Comparison of ENCODE assay signal across 8 mouse cellular contexts in genomic region chr7:44670803-44671202, GRCm38 (mm10). TPM values are rescaled to one million over a fixed set of nuclear protein-coding genes. Genes with fewer than 3 reads are reported as not detected.
DNase-seq lines count a peak whose midpoint lies in the region; ATAC-seq lines count a peak whose summit lies in the region.

Gene Myh14 (minus strand): TSS chr7:44670843.

- H3K9me3 ChIP-seq in liver, embryonic 15.5 days (replicated peaks), result 0 out of 2 replicates have a peak, but pooled peaks cover 3% of the 10 kb centered on the region
- H3K9me3 ChIP-seq in neural tube, embryonic 13.5 days, result 0 out of 2 replicates have a peak, but pooled peaks cover 7% of the 10 kb centered on the region

- H3K4me1 ChIP-seq in liver, embryonic 15.5 days (replicated peaks), result 0 out of 2 replicates have a peak, but pooled peaks cover 11% of the 10 kb centered on the region
- peaks cover 14% of the 10 kb centered on the region for H3K4me1 ChIP-seq in neural tube, embryonic 13.5 days (replicated peaks)

- no peak within 1 kb of the TSS for H3K9ac ChIP-seq in liver, embryonic 15.5 days
- H3K9ac ChIP-seq in neural tube, embryonic 13.5 days, result peak within 1 kb of the TSS; percentile 41; the same call in 1 of the 2 replicates

- H3K36me3 ChIP-seq in liver, embryonic 15.5 days (replicated peaks), result no peaks in the 10 kb centered on the region
- H3K36me3 ChIP-seq in neural tube, embryonic 13.5 days, result no peaks in the 10 kb centered on the region

- intact Hi-C loops in heart, postnatal 36 days (cut with DNase I), result no loop called here

- ATAC-seq in liver, embryonic 15.5 days (ENCODE audit: insufficient read depth), result peak; percentile 83
- ATAC-seq in neural tube, embryonic 13.5 days (ENCODE audit: low read depth), result peak; percentile 96

- whole genome bisulfite sequencing in liver, embryonic 15.5 days (ENCODE audit: insufficient replicate concordance), result 3% methylated on average over 23 of the region's 23 CpGs
- WGBS in neural tube, embryonic 13.5 days, result under 1% methylated on average over 23 of the region's 23 CpGs

- peaks cover 37% of the 10 kb centered on the region for H3K27me3 ChIP-seq in liver, embryonic 15.5 days
- peaks cover 46% of the 10 kb centered on the region for H3K27me3 ChIP-seq in neural tube, embryonic 13.5 days

- H3K4me3 ChIP-seq in liver, embryonic 15.5 days (replicated peaks), result no peak within 1 kb of the TSS
- peak within 1 kb of the TSS; percentile 32 for H3K4me3 ChIP-seq in neural tube, embryonic 13.5 days

- peak; percentile 73 for DNase-seq in MN1 (ENCODE audit: low spot score)
- peak; percentile 99 for DNase-seq in cerebellum, adult 9-10 months
- peak; percentile 84 for DNase-seq in forelimb bud, embryonic 11.5 days (ENCODE audit: low read depth, low spot score)
- DNase-seq in heart, postnatal 36 days, result peak; percentile 77
- DNase-seq in layer of hippocampus, adult 11-12 months (ENCODE audit: low spot score), result peak; percentile 96
- peak; percentile 18 for DNase-seq in thymus, postnatal 14 days

- peak within 1 kb of the TSS; percentile 54 for H3K4me2 ChIP-seq in liver, embryonic 15.5 days
- peak within 1 kb of the TSS; percentile 62 for H3K4me2 ChIP-seq in neural tube, embryonic 13.5 days

- no peak within 1 kb of the TSS for H3K27ac ChIP-seq in liver, embryonic 15.5 days (replicated peaks)
- H3K27ac ChIP-seq in neural tube, embryonic 13.5 days (replicated peaks), result 0 out of 2 replicates have a peak within 1 kb of the TSS, but pooled peaks have one; percentile 23

RNA-seq across cellular contexts. Expression of gene Myh14, which starts in this region (rescaled TPM):
- total RNA-seq in heart, postnatal 36 days (2021), result 100 to 1,000 TPM in 1 of 2 experiments, 10 to 100 TPM in 1; 81.8 to 110 TPM
- polyA plus RNA-seq in liver, embryonic 15.5 days (2015; fragmentation: Nextera tagmentation; extraction: Ambion mirVana), result 0.18 and 0.41 TPM in 2 replicates
- 1.9 and 2.6 TPM in 2 replicates for polyA plus RNA-seq in neural tube, embryonic 13.5 days (2015; fragmentation: Nextera tagmentation; extraction: Ambion mirVana)

Comparison
In these comparisons a context has a peak if more than half of its experiments do, and no peak if none do; other contexts are left out.
1. Peak in ATAC-seq and H3K4me2 ChIP-seq in liver, embryonic 15.5 days; RNA of the gene not detected or under 1 TPM.
2. DNase-seq: peak in every context shown above with its lines; median percentile 99 in cerebellum, adult 9-10 months; 96 in layer of hippocampus, adult 11-12 months; 84 in forelimb bud, embryonic 11.5 days; 77 in heart, postnatal 36 days; 73 in MN1; 18 in thymus, postnatal 14 days.